Mouse (Mus musculus) heart, postnatal 4 days (tissue): ENCODE data around the gene Kbtbd2. TPM values are rescaled to one million over a fixed set of nuclear protein-coding genes. Genes with fewer than 3 reads are reported as not detected.

Experiments
- DNase-seq: peaks from one replicate; pipeline ENCODE4 v3.0.0; 2021
- total RNA-seq, 2 experiments: library from RNA; stranded (reverse); gene quantifications; 2 replicates each; pipeline ENCODE4 v1.2.3; 2021

Gene Kbtbd2
- total RNA-seq: 10 to 100 TPM; 43.7 to 44.9 TPM

DNA sequence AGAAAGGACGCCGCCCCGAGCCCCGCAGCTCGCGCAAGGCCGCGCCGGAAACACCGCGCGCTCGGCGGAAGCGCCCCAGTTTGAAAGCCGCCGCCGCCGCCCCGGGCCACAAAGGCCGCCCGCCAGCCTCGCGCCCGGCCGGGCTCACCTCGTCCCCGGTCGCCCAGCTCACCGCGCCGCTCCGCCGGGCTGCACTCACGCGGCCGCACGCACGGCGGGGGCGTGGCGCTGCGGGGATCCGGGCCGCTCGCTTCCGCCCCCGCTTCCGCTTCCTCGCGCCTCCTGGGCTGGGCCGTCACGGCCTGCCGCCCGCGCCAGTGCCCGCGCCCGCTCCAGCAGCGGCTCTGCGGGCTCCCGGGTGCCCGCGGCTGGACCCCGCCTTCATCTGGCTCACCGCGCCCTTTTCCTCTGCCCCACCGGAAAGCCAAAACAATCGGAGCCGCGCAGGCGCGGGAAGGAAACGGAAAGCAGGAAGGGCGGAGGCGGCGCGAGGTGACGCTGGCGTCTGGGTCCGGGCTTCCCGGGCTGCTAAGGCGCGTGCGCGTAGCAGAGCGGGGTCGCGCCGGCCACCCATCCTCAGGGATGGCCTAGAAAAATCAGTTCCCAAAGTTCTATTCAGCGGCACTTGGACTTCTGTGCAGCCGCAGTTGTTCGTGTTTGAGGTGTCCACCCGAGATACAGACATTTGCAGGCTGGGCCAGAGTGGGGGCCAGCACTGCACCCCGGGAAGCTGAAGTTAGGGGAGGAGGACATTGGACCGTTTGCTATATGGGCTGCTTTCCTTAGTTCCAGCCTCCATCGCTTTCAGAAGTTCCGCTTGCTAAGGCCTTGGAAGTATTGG is at the start of gene Kbtbd2:
Gene Kbtbd2 (minus strand): TSS at position 503 of the 841 bp plus-strand sequence.
- peak; percentile 96 for DNase-seq

DNA sequence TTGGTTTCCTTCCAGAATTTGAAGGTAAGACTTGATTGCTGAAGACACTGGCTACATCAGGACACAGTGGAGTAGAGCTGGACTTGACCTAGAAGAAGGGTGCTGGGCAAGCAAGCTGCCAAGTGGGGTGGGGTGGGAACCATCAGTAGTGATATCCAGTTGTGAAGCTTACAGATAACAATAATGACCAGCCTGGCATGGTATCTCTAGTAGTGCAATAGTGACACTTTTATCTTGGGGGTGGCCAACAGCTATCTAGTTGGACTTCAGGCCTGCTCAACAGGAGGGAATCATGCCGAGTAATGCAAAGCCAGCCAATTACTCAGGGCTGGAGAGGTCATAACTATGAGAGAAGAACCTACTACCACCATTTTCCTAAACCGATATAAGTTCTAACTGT is 46.8 kb upstream of the Kbtbd2 start:
- DNase-seq: no peak

DNA sequence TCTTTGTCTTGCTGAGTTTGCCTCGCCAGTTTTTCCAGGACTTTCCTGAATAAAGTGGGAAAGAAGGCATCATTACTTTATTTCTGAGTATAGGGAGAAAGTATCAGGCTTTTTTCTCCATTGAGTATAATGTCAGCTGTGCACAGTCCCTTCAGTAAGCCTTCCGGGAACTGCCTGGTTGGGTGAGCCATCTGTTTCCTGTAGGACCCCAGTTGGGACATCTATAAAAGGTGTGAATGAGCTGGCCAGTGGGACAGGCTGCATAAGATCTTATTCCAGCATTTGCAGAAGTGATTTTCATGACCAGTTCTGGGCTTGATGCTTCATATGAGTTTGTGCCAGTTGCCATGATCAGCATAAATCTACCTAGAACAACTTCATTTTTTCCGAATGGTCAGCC is 45.6 kb upstream of the Kbtbd2 start:
- no peak for DNase-seq

DNA sequence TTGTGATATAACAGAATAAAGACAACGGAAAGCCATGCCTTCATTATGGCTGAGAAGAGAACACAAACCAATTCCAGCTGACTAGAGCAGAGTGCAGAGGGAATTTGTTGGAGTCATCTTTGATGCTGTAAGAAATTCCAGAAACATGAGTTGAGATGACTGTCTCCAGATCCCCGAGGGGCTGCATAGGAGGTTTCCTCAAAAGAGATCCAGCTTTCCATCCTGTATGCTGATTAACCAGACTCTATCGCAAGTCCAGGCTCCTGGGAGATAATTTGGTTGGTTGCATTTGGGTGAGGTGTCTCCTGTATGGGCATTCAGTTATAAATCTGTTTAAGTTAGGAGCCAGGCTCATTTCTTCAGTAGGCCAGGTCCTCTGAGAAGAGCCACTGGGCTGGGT is 40.0 kb upstream of the Kbtbd2 start:
- DNase-seq: no peak

DNA sequence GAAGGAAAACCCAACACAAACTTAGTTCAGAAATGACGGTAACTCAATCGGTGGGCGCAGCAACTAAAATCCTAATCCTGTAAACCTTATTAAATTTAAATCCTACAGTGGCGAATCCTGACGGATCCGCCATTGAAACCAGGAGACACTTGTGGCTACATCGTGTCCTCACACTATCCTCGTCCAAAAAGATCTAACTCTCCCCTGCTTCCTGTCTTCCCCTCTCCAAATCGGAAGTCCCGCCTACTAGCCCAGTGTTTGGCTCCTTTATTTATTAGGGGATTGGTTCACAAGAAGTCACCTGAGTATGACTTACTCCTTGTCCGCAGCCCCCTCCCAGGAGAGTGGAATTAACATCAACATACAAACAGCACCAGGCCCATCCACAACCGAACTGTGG is 39.6 kb upstream of the Kbtbd2 start:
- no peak for DNase-seq

DNA sequence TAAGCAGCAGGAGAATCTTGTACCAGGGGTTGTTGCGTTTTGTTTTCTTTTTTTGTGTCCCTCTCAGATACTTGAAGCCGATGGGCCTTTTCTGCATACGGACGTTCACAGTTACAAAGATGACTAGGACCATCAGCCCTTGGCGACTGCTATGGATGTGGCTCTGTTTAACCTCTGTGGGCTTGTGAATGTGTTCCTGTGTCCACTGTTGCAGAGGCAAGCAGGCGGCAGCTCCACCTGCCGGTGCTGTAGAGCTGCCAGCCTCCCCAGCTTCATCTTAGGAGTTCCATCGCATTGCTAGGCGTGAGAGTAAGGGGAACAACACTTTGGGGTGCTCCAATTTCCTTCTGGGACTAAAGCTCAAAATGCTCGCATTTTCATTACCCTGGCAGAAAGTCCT is 37.9 kb upstream of the Kbtbd2 start:
- DNase-seq: no peak

DNA sequence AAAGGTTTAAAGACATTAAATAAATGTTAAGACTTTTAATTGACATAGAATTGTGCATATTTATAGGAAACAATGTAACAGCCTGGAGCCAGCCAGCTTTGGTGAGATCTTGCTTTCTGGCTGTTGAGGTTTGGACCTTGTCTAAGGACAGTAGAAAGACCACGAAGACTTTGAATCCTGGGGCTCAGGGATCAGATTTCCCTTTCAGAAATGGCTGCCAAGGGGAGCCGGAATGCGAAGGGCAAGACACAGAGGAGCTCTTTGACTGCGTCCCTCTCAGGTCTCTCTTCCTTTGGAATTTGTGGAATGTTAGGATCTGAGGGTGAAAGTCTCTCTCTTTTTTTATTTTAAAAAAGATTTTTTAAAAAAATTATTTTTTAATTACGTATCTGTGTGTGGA is 37.2 kb upstream of the Kbtbd2 start:
- no peak for DNase-seq

DNA sequence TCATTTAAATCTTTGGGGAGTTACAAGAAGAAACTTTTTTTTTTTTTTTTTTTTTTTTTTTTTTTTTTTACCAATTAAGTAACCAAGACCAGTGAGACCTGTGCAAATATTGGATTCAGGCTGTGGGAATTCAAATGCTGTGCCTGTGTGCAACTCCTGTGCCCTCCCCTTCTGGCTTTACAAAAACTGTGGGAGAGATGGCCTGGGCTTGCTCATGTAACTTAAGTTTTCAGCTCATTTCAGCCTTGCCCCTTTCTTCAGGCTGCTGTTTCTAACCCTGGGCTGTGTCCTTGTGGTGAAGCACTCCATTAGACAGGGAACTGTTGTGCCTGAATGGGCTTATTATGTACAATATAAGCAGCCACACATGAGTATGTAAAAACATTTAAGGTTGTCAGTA is 35.2 kb upstream of the Kbtbd2 start:
- no peak for DNase-seq

DNA sequence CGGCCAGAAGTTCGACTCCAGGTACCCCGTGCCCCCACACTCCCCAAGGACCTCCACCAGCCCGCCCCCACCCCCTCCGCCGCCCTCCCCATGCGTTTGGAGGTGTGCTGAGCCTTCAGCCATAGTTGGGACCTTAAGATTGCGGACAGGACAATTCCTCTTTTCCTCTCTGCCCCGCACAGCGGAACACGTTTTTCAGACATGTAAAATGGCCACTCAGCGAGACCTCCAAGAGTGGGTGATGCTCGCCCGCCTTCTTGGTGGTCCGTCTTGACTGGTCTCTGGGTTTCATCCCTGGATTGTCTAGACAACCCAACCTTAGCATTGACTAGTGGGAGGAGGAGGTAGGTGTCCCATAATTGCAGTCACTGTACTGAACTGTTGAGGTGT is 34.8 kb upstream of the Kbtbd2 start:
- no peak for DNase-seq

DNA sequence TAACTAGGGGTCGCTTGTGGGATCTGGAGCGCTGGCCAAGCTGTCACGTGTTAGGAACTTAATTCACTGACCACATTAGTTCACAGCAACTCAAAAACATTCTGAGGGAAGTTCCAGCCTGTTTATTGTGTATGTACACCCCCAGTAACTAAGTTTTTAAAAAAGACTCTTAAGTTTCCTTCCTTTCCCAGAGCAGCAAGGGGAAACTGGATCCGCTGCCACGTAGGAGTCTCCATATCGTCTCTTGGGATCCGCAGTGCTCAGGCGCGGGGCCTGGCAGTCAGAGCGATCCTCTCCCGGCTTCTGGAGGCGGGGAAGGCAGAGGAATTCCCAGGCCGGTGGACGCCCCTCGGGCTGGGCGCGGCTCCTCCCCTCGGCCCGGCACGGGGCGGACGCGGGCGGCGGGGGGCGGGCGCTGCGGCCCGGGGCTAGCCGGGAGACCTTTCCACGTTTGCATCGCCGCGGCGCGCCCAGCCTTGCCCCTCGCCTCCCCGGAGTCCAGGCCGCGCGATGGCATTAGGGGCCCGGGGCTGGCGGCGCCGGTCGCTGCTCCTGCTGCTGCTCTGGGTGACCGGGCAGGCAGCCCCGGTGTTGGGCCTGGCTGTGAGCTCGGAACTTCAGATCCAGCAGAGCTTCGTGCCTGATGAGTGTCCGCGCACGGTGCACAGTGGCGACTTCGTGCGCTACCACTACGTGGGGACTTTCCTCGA is 34.2 kb upstream of the Kbtbd2 start, which contains the start of gene Fkbp9:
Gene Fkbp9 (plus strand): TSS at position 363 of the 710 bp plus-strand sequence.
- DNase-seq: peak; percentile 91

DNA sequence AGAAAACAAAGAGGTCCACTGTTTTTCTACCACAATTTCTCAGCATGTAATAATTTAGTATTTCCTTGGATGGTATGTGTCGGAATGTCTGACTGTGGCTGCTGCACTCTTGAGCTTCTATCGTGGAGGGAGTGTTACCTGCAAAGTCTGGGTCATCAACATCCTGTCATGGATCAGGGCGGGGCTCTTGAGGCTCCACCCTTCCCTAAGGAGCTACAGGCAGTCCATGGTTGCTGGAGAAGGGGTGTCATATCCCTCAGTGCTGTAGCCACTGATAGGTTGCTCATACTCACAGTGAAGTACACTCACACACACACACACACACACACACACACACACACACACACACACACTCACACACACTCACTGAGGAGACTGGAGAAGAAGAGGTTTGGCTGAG is 28.0 kb upstream of the Kbtbd2 start:
- no peak for DNase-seq

DNA sequence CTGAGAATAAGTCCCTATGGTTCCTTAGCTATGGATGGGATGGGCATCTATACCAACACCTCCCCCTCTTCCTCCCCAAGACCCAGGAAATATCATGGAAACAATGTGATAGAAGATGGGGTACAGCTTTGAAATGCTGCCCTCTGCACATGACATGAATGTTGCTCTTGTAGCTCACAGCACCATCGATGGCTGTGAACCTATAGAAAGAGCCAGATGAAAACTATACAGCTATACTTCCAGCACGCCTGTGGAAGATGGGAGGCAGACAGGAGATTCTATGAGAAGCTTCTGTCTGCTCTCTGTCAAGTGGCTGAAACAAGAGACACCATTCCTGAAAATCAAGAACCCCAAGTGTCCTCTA is 21.5 kb upstream of the Kbtbd2 start:
- no peak for DNase-seq

DNA sequence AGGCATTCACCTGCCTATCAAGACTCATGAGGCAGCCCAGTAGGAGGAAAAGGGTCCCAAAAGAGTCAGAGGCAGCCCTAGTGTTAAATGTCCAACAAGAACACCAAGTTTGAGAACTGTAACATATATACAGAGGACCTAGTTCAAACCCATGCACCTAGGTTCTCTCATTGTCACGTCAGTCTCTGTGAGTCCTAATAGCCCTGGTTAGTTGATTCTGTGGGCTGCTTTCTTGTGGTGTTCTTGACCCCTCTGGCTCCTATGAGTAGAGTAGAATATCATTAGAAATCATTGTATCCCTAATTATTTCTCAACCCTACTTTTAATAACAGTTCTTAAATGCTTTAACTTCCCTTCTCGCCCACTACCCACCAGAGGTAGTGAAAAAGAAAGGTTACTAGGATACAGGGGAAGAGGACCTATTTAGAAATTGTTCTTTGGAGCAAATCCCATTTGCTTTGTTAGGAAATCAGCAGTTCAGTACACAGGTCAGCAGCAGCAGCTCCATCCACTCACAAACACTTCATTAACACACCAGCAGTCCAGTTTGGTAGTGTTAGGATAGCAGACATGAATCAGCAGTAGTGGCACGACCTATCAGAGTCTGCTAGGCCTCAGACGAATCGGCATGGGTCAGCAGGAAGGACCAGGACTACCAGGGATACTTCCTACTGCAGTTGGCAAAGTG is 21.0 kb upstream of the Kbtbd2 start:
- DNase-seq: no peak

DNA sequence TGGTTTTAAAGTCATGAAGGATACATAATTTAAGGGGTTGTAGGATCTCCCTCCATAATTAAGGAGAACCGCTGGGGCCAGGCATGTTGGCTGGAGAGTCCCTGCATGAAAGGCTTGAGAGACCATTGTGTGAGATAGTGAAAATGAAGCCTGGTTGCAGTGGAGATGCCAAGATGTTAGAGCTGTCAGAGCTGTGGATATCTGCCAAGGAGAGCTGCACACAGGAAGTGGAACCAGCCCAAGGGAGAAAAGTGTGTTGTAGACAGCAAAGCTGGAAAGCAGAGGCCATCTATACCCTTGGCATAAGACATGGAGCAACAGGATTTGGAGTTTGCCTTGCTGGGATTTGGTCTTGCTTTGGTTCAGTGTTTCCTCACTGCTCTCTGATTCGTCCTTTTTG is 15.7 kb upstream of the Kbtbd2 start:
- DNase-seq: no peak

DNA sequence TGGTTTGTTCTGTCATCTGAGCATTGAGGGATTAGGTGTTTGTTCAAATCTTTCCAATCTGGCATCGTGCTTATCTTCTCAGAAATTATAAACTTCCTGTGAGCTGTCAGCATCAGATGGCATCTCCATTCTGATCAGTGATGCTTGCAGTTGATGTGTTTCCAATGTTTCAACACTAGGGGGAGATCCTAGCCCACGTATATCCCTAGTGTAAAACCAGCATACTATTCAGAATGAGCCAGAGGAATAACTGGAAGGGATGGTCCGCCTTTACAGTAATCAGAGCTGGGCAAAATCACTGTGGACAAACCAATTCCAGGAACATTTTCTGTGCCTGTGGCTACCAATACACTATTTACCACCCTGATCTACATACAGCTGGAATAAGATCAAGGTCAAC is 11.0 kb upstream of the Kbtbd2 start:
- peak; percentile 44 for DNase-seq

DNA sequence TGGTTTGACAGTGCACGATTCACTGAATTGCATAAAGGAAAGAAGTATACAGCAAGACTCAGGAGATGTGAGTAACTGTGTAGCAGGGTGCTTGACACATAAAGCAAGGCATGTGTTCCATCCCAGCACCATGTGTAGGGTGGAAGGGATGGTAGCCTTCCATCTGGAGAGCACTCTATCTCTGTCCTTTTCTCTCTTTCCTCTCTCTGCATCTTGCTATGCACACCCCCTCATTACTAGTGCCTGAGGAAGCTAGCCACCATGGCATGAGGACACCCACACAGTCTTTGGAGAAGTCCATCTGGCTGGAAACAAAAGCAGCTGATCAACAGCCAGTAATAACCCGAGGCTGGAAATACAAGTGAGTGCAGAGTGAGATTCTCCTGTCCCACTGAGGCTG is 8.6 kb upstream of the Kbtbd2 start:
- no peak for DNase-seq

DNA sequence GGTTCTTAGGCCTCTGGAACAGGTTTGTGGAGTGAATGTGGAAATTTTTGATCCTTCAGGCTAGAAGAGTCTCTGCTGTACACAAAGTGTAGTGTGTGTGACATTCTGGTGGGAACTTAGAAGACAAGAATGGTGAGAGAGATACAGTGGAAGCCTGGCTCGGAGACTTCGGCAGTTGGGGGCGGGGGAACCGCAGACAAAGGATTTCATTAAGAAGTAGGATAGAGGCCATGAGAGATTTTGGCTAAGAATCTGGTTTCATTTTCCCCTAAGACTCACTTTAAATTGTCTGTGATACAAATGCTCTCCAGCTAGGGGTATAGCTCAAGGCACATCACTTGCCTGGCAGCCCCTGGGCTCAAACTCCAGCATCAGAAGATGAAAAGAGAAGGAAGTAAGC is 7.4 kb upstream of the Kbtbd2 start:
- DNase-seq: no peak

DNA sequence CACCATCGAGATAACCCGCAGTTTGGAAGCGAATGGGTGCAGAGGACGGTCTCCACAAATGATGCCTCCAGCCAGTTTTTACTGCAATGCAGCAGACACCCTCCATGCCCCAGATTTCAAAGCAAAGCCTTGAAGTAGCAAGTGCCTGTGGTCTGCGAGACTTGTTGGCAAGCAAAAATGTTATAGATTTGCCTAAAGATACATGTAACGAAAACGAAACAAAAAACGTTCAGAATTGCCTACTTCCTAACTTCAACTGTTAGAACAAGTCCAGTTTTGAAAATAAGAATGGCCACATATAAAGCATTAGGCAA is 496 bp upstream of the Kbtbd2 start:
- no peak for DNase-seq

DNA sequence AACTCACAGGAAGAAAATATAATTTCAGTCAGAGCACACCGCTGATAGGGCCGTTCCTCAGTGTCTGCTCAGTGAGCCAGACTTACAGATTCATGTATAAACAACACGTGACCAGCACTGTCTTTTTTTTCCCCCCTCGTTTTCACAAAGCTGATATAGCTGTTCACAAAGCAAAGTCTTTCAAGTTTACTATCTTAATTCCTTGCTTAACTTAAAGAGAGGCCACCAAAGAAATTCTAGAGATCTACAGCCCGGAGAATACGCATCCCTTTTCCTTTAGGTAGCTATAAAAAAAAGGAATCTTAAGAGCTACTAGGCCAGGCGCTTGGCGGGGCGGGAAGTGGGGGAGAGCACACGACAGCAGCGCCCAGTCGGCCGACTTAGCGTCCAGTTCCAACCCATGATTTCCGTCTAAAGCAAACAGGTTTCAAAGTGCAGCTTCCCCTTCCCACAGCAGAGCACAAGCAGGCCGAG is 908 bp downstream of the Kbtbd2 start:
- peak; percentile 45 for DNase-seq

DNA sequence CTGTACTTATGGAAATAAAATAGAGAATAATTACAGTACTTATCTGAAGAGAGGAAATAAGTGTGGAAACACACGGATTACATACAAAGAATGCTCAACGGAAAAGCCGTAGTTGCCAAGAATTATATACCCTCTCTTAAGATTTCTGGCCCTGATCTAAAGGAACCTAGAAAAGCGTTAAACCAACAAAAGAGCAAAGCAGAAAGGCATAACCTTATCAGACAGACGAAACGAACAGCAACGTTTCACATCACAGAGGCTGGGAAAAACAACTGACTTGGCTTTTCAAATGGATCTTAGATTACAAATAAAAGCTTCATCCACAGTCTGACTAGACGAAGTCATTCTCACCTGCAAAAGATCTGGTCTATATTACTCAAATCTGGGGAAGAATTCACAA is 1.4 kb downstream of the Kbtbd2 start:
- DNase-seq: no peak

DNA sequence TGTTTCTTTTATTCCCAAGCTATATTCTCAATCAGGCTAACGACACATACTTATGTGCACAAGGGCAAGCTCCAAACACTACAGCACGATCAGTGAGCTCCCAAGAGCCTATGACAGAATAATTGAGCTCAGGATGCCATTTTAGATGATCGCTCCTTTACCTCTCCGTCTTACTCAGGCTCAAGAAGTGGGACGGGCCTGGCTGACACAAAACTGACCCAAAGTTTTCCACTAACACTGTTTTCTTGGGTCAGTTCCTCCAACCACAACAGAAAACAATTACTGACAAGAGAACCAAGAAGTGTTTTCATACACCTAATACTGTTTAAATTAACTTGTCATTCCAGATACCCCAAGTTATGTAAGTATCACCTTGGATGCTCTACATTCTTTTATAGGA is 2.8 kb downstream of the Kbtbd2 start:
- no peak for DNase-seq

DNA sequence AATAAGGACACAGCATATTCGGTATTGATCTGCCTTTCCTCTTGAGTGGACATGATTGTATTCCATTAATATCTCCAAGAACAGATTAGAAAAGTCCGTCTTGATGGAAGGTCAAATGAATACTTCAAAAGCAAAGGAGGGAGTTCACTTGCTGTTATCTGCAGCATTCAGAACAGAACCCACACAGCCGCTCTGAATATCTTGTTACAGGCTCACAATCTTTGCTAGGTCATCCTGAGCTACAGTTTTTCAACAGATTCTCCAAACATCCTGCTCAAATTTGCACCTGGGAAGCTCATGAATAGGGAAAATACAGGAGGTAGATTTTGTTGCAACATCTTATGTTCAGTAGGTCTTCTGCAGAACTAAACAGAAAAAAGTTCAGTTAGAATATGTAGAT is 8.3 kb downstream of the Kbtbd2 start:
- DNase-seq: no peak

DNA sequence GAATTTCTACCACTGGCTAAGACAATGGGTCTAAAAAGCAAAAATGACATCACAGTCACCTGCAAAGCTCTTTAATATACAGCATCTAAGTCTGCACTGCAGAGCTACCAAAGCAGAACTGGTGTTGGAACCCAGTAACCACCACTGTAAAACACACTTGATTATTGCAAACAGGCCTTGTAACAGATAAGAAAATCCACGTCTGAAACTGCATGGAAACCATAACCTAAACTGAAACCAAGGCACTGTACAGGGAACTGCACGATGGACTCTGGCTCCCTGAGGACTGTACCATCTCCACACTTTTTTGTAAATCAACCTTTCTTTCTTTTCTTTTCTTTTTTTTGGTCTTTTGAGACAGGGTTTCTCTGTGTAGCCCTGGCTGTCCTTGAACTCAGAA is 9.9 kb downstream of the Kbtbd2 start:
- DNase-seq: no peak

DNA sequence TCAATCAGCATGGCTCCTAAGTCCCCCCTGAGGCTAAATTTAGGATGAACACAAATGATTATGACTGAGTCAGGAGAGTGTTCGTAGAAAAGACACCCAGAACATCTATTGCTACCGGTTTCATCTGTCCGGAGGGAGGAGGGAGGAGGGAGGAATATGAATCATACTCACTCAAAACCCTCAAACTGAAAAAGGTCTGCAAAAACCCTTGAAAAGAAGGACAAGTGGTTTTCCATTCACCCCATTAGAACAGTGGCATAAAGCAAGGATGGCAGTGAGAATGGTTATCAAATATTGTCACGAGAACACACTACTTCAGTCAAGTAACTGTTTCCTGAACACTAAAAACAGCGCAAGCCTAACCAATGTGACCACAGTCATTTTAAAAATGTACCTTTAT is 12.5 kb downstream of the Kbtbd2 start:
- DNase-seq: no peak
